Mouse (Mus musculus): ENCODE measurements around the gene Trim16. TPM values are rescaled to one million over a fixed set of nuclear protein-coding genes. Genes with fewer than 3 reads are reported as not detected.

Gene Trim16
- polyA plus RNA-seq (2016; fragmentation: Nextera tagmentation; extraction: Ambion mirVana): 3.7 and 4.9 TPM in 2 replicates

- Histone ChIP-seq H3K27ac (peak within 1 kb of the TSS; percentile 70), H3K9me3 (no peaks in the 10 kb centered on the region), H3K27me3 (ENCODE audit: insufficient read depth, poor library complexity, severe bottlenecking) (peaks cover 5% of the 10 kb centered on the region; the same call in 1 of the 2 replicates), H3K4me3 (peak within 1 kb of the TSS; percentile 54), H3K36me3 (no peaks in the 10 kb centered on the region), H3K4me1 (peaks cover 19% of the 10 kb centered on the region)
- 13% methylated on average over 15 of the region's 15 CpGs for whole genome bisulfite sequencing
- DNase-seq (ENCODE audit: low spot score): no peak
These were observed at the start of gene Trim16 for GRCm38 (mm10) chr11:62820059-62820541. Trim16 (plus strand) TSS chr11:62820231.

GRCm38 (mm10) chr11:62776510-62776909 lies 43.5 kb upstream of the Trim16 start:
- Histone ChIP-seq H3K27me3 (ENCODE audit: insufficient read depth, poor library complexity, severe bottlenecking) (no peaks in the 10 kb centered on the region), H3K9me3 (peaks cover 38% of the 10 kb centered on the region), H3K36me3 (peaks cover 44% of the 10 kb centered on the region), H3K4me1 (no peaks in the 10 kb centered on the region), H3K4me3 (no peak overlapping the region), H3K27ac (no peak overlapping the region)
- DNase-seq (ENCODE audit: low spot score): no peak
- 90% methylated on average over 7 of the region's 7 CpGs for WGBS

- Histone ChIP-seq H3K9me3 (no peaks in the 10 kb centered on the region), H3K27me3 (ENCODE audit: insufficient read depth, poor library complexity, severe bottlenecking) (no peaks in the 10 kb centered on the region), H3K4me3 (peak within 1 kb of the TSS; percentile 68), H3K36me3 (peaks cover 25% of the 10 kb centered on the region), H3K27ac (peak within 1 kb of the TSS; percentile 85), H3K4me1 (peaks cover 11% of the 10 kb centered on the region; the same call in 1 of the 2 replicates)
- 8% methylated on average over 34 of the region's 34 CpGs for WGBS
- DNase-seq (ENCODE audit: low spot score): peak; percentile 97
These were observed 31.0 kb upstream of the Trim16 start, which contains the start of gene Zfp286 for GRCm38 (mm10) chr11:62788935-62789616. Zfp286 (minus strand) TSS chr11:62789462.

- H3K27ac ChIP-seq: peak overlapping the region; percentile 85
- no peak for DNase-seq (ENCODE audit: low spot score)
- H3K4me1 ChIP-seq: peaks cover 11% of the 10 kb centered on the region; the same call in 1 of the 2 replicates
- WGBS: 56% methylated on average over 3 of the region's 3 CpGs
- H3K36me3 ChIP-seq: peaks cover 20% of the 10 kb centered on the region
- H3K4me3 ChIP-seq: peak overlapping the region; percentile 68
- no peaks in the 10 kb centered on the region for H3K27me3 ChIP-seq (ENCODE audit: insufficient read depth, poor library complexity, severe bottlenecking)
- H3K9me3 ChIP-seq: no peaks in the 10 kb centered on the region
These were observed 30.5 kb upstream of the Trim16 start for GRCm38 (mm10) chr11:62789617-62789936.

- H3K27ac ChIP-seq: no peak overlapping the region
- WGBS: 44% methylated on average over 13 of the region's 13 CpGs
- no peak overlapping the region for H3K4me3 ChIP-seq
- no peaks in the 10 kb centered on the region for H3K27me3 ChIP-seq (ENCODE audit: insufficient read depth, poor library complexity, severe bottlenecking)
- no peaks in the 10 kb centered on the region for H3K4me1 ChIP-seq
- no peak for DNase-seq (ENCODE audit: low spot score)
- H3K9me3 ChIP-seq: no peaks in the 10 kb centered on the region
- H3K36me3 ChIP-seq: no peaks in the 10 kb centered on the region
These were observed 15.9 kb upstream of the Trim16 start for GRCm38 (mm10) chr11:62804119-62804518.

GRCm38 (mm10) chr11:62807965-62808364 lies 12.1 kb upstream of the Trim16 start:
- Histone ChIP-seq H3K36me3 (no peaks in the 10 kb centered on the region), H3K27ac (no peak overlapping the region), H3K9me3 (no peaks in the 10 kb centered on the region), H3K4me3 (no peak overlapping the region), H3K27me3 (ENCODE audit: insufficient read depth, poor library complexity, severe bottlenecking) (no peaks in the 10 kb centered on the region), H3K4me1 (no peaks in the 10 kb centered on the region)
- no peak for DNase-seq (ENCODE audit: low spot score)
- 78% methylated on average over 2 of the region's 2 CpGs for WGBS

- Histone ChIP-seq H3K4me3 (no peak overlapping the region), H3K4me1 (peaks cover 2% of the 10 kb centered on the region; the same call in 1 of the 2 replicates), H3K36me3 (no peaks in the 10 kb centered on the region), H3K9me3 (no peaks in the 10 kb centered on the region), H3K27me3 (ENCODE audit: insufficient read depth, poor library complexity, severe bottlenecking) (no peaks in the 10 kb centered on the region), H3K27ac (no peak overlapping the region)
- DNase-seq (ENCODE audit: low spot score): no peak
- WGBS: 63% methylated on average over 4 of the region's 4 CpGs
These were observed 10.8 kb upstream of the Trim16 start for GRCm38 (mm10) chr11:62809201-62809600.

- no peak overlapping the region for H3K27ac ChIP-seq
- 88% methylated on average over 6 of the region's 6 CpGs for WGBS
- no peaks in the 10 kb centered on the region for H3K9me3 ChIP-seq
- DNase-seq (ENCODE audit: low spot score): no peak
- H3K27me3 ChIP-seq (ENCODE audit: insufficient read depth, poor library complexity, severe bottlenecking): no peaks in the 10 kb centered on the region
- H3K4me1 ChIP-seq: peaks cover 2% of the 10 kb centered on the region; the same call in 1 of the 2 replicates
- H3K36me3 ChIP-seq: no peaks in the 10 kb centered on the region
- H3K4me3 ChIP-seq: no peak overlapping the region
These were observed 7.8 kb upstream of the Trim16 start for GRCm38 (mm10) chr11:62812268-62812667.

- no peak overlapping the region for H3K4me3 ChIP-seq
- 9% methylated on average over 1 of the region's 1 CpGs for WGBS
- H3K4me1 ChIP-seq: peaks cover 2% of the 10 kb centered on the region; the same call in 1 of the 2 replicates
- H3K27me3 ChIP-seq (ENCODE audit: insufficient read depth, poor library complexity, severe bottlenecking): no peaks in the 10 kb centered on the region
- no peak overlapping the region for H3K27ac ChIP-seq
- no peak for DNase-seq (ENCODE audit: low spot score)
- no peaks in the 10 kb centered on the region for H3K9me3 ChIP-seq
- no peaks in the 10 kb centered on the region for H3K36me3 ChIP-seq
These were observed 6.5 kb upstream of the Trim16 start for GRCm38 (mm10) chr11:62813497-62813896.

GRCm38 (mm10) chr11:62813970-62814624 lies 5.9 kb upstream of the Trim16 start:
- Histone ChIP-seq H3K36me3 (no peaks in the 10 kb centered on the region), H3K27ac (no peak overlapping the region), H3K27me3 (ENCODE audit: insufficient read depth, poor library complexity, severe bottlenecking) (peaks cover 5% of the 10 kb centered on the region; the same call in 1 of the 2 replicates), H3K9me3 (no peaks in the 10 kb centered on the region), H3K4me1 (peaks cover 2% of the 10 kb centered on the region; the same call in 1 of the 2 replicates), H3K4me3 (no peak overlapping the region)
- no peak for DNase-seq (ENCODE audit: low spot score)
- 61% methylated on average over 6 of the region's 6 CpGs for WGBS

- no peak overlapping the region for H3K27ac ChIP-seq
- 42% methylated on average over 4 of the region's 4 CpGs for WGBS
- no peak overlapping the region for H3K4me3 ChIP-seq
- no peaks in the 10 kb centered on the region for H3K36me3 ChIP-seq
- H3K9me3 ChIP-seq: no peaks in the 10 kb centered on the region
- no peak for DNase-seq (ENCODE audit: low spot score)
- peaks cover 2% of the 10 kb centered on the region; the same call in 1 of the 2 replicates for H3K4me1 ChIP-seq
- H3K27me3 ChIP-seq (ENCODE audit: insufficient read depth, poor library complexity, severe bottlenecking): peaks cover 5% of the 10 kb centered on the region; the same call in 1 of the 2 replicates
These were observed 5.4 kb upstream of the Trim16 start for GRCm38 (mm10) chr11:62814625-62815024.

GRCm38 (mm10) chr11:62815438-62815837 lies 4.6 kb upstream of the Trim16 start:
- no peak for DNase-seq (ENCODE audit: low spot score)
- Histone ChIP-seq H3K4me3 (no peak overlapping the region), H3K4me1 (peaks cover 10% of the 10 kb centered on the region), H3K27me3 (ENCODE audit: insufficient read depth, poor library complexity, severe bottlenecking) (peaks cover 5% of the 10 kb centered on the region; the same call in 1 of the 2 replicates), H3K9me3 (no peaks in the 10 kb centered on the region), H3K27ac (no peak overlapping the region), H3K36me3 (no peaks in the 10 kb centered on the region)
- 87% methylated on average over 1 of the region's 1 CpGs for WGBS

- Histone ChIP-seq H3K4me1 (peaks cover 17% of the 10 kb centered on the region), H3K27ac (no peak overlapping the region), H3K27me3 (ENCODE audit: insufficient read depth, poor library complexity, severe bottlenecking) (peaks cover 5% of the 10 kb centered on the region; the same call in 1 of the 2 replicates), H3K4me3 (no peak overlapping the region), H3K36me3 (no peaks in the 10 kb centered on the region), H3K9me3 (no peaks in the 10 kb centered on the region)
- WGBS: 77% methylated on average over 6 of the region's 6 CpGs
- no peak for DNase-seq (ENCODE audit: low spot score)
These were observed 3.4 kb upstream of the Trim16 start for GRCm38 (mm10) chr11:62816591-62816990.

All from heart, embryonic 10.5 days (tissue).